19 mouse cellular contexts compared by ENCODE assay signal in the genomic region with DNA sequence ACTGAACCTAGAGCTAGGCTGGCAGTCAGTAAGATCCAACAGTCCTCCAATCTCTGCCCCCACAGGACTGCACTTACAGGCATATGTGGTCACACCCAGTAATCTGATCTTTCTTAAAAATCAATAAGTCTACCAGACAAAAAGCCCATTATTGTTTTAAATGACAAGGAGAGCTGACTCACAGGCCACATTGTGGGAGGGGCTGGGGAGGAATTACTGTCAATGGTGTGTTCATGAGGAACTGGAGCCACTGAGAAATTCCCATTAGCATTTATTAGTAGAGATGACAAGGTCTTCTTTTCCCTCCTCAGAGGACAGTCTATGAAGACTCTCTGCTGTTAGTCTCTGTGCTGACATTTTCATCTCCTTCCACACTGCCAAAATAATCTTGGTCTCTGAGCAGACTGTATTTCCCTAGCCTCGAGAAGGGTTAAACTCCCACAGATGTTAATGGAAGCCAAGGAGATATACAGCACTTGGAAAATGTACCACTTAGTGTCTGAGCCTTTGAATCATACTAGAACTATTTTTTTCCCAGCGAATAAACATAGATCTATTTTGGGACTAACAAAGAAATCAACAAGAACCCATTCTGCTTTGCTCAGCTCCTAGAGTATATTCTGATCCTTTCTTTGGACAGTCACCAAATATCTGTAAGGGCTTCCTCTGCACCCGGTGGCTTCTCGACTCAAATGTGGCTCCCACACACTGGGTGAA.
DNase-seq lines count a peak whose midpoint lies in the region; ATAC-seq and TF ChIP-seq lines count a peak whose summit lies in the region.
"Had no signal": no experiment of that assay in that cellular context is flagged by ENCODE, and none has a peak within 500 bp of the region (broad histone marks: within the 10 kb centered on the region; RNA-seq: fewer than 3 reads in every experiment).

No protein-coding gene starts in this region.

- H3K4me2 ChIP-seq in hindbrain, embryonic 15.5 days, result no peak overlapping the region
- no peak overlapping the region for H3K4me2 ChIP-seq in hindbrain, postnatal 0 days (ENCODE audit: low read depth, low read length)
- no peak overlapping the region for H3K4me2 ChIP-seq in neural tube, embryonic 14.5 days (ENCODE audit: low read depth, low read length)
- H3K4me2 ChIP-seq in midbrain, postnatal 0 days (ENCODE audit: low read depth, low read length, poor library complexity, severe bottlenecking), result no peak overlapping the region
- H3K4me2 ChIP-seq: embryonic facial prominence, embryonic 12.5 days; heart, embryonic 15.5 days; liver, embryonic 13.5 days; midbrain, embryonic 11.5 days had no signal

- H3K9ac ChIP-seq in hindbrain, embryonic 15.5 days, result no peak overlapping the region
- H3K9ac ChIP-seq in hindbrain, postnatal 0 days (replicated peaks; ENCODE audit: low read length), result no peak overlapping the region
- no peak overlapping the region for H3K9ac ChIP-seq in neural tube, embryonic 14.5 days (replicated peaks; ENCODE audit: low read depth, low read length)
- no peak overlapping the region for H3K9ac ChIP-seq in midbrain, postnatal 0 days (replicated peaks; ENCODE audit: low read length, poor library complexity, severe bottlenecking)
- H3K9ac ChIP-seq: embryonic facial prominence, embryonic 12.5 days; heart, embryonic 15.5 days; liver, embryonic 13.5 days had no signal

- no peak overlapping the region for H3K4me3 ChIP-seq in hindbrain, embryonic 15.5 days
- no peak overlapping the region for H3K4me3 ChIP-seq in hindbrain, postnatal 0 days (ENCODE audit: low read length)
- no peak overlapping the region for H3K4me3 ChIP-seq in left cerebral cortex, adult 2 months
- no peak overlapping the region for H3K4me3 ChIP-seq in neural tube, embryonic 14.5 days (ENCODE audit: low read depth, low read length)
- H3K4me3 ChIP-seq in midbrain, postnatal 0 days (ENCODE audit: low read depth, low read length), result no peak overlapping the region
- H3K4me3 ChIP-seq: embryonic facial prominence, embryonic 12.5 days; heart, embryonic 15.5 days; liver, embryonic 13.5 days had no signal

- TF ChIP-seq CTCF in hindbrain, postnatal 0 days (IDR thresholded peaks at IDR 0.05; ENCODE audit: low read depth), result no peak
- TF ChIP-seq CTCF in left cerebral cortex, adult 2 months (IDR thresholded peaks at IDR 0.05), result no peak
- no peak for TF ChIP-seq CTCF in midbrain, postnatal 0 days (IDR thresholded peaks at IDR 0.05)

- H3K27me3 ChIP-seq in hindbrain, embryonic 15.5 days, result no peaks in the 10 kb centered on the region
- no peaks in the 10 kb centered on the region for H3K27me3 ChIP-seq in hindbrain, postnatal 0 days (ENCODE audit: insufficient read depth, low read length)
- H3K27me3 ChIP-seq in neural tube, embryonic 14.5 days (ENCODE audit: control insufficient read depth, insufficient read depth, low read length), result no peaks in the 10 kb centered on the region
- no peaks in the 10 kb centered on the region for H3K27me3 ChIP-seq in midbrain, postnatal 0 days (ENCODE audit: insufficient read depth, low read length)
- H3K27me3 ChIP-seq: embryonic facial prominence, embryonic 12.5 days; heart, embryonic 15.5 days; liver, embryonic 13.5 days had no signal

- 90% methylated on average over 4 of the region's 4 CpGs for WGBS in hindbrain, embryonic 15.5 days
- WGBS in hindbrain, postnatal 0 days, result 63% methylated on average over 4 of the region's 4 CpGs
- WGBS in neural tube, embryonic 14.5 days, result 80% methylated on average over 4 of the region's 4 CpGs
- WGBS in midbrain, postnatal 0 days, result 73% methylated on average over 4 of the region's 4 CpGs

- no peak overlapping the region for H3K27ac ChIP-seq in hindbrain, embryonic 15.5 days (replicated peaks)
- H3K27ac ChIP-seq in hindbrain, postnatal 0 days, result no peak overlapping the region
- peak overlapping the region; percentile 48 for H3K27ac ChIP-seq in left cerebral cortex, adult 2 months
- H3K27ac ChIP-seq in neural tube, embryonic 14.5 days (ENCODE audit: low read depth, low read length), result no peak overlapping the region
- H3K27ac ChIP-seq in midbrain, postnatal 0 days (ENCODE audit: low read depth, low read length), result no peak overlapping the region
- H3K27ac ChIP-seq: embryonic facial prominence, embryonic 12.5 days; heart, embryonic 15.5 days; liver, embryonic 13.5 days had no signal

- peak; percentile 49 for DNase-seq in adrenal gland, adult 2 months
- DNase-seq in adrenal gland, adult 18-20 months (ENCODE audit: low spot score in 2 of 2), result no peak
- DNase-seq in hindbrain, postnatal 0 days (ENCODE audit: low spot score), result no peak
- DNase-seq in left cerebral cortex, adult 2 months (ENCODE audit: extremely low spot score in 1 of 2, low spot score in 2 of 2), result no peak
- no peak for DNase-seq in left cerebral cortex, postnatal 10 days (ENCODE audit: extremely low spot score in 1 of 2, low spot score in 2 of 2)
- no peak for DNase-seq in midbrain, postnatal 0 days (ENCODE audit: low spot score)
- DNase-seq: cerebellum, adult 11 months; cerebellum, postnatal 36 days; gastrocnemius, postnatal 14 days; layer of hippocampus, adult 9-11 months; liver, embryonic 13.5 days; retina, postnatal 1 day had no signal

- intact Hi-C loops in left cerebral cortex, adult 2 months (cut with DNase I), result no loop called here
- intact Hi-C loops in left cerebral cortex, postnatal 10 days (cut with DNase I), result no loop called here

- H3K4me1 ChIP-seq in hindbrain, embryonic 15.5 days (replicated peaks), result peaks cover 11% of the 10 kb centered on the region
- no peaks in the 10 kb centered on the region for H3K4me1 ChIP-seq in hindbrain, postnatal 0 days (ENCODE audit: insufficient read depth, low read length)
- peaks cover 6% of the 10 kb centered on the region for H3K4me1 ChIP-seq in neural tube, embryonic 14.5 days (ENCODE audit: control insufficient read depth, insufficient read depth, low read length)
- no peaks in the 10 kb centered on the region for H3K4me1 ChIP-seq in midbrain, postnatal 0 days (ENCODE audit: insufficient read depth, low read length)
- H3K4me1 ChIP-seq: embryonic facial prominence, embryonic 12.5 days; liver, embryonic 13.5 days had no signal

- H3K36me3 ChIP-seq in hindbrain, embryonic 15.5 days, result no peaks in the 10 kb centered on the region
- no peaks in the 10 kb centered on the region for H3K36me3 ChIP-seq in hindbrain, postnatal 0 days (ENCODE audit: insufficient read depth, low read length)
- H3K36me3 ChIP-seq in neural tube, embryonic 14.5 days (ENCODE audit: control insufficient read depth, insufficient read depth, low read length), result no peaks in the 10 kb centered on the region
- H3K36me3 ChIP-seq in midbrain, postnatal 0 days (ENCODE audit: insufficient read depth, low read length), result no peaks in the 10 kb centered on the region
- H3K36me3 ChIP-seq: embryonic facial prominence, embryonic 12.5 days; heart, embryonic 15.5 days; liver, embryonic 13.5 days had no signal

- H3K9me3 ChIP-seq in hindbrain, embryonic 15.5 days, result no peaks in the 10 kb centered on the region
- H3K9me3 ChIP-seq in hindbrain, postnatal 0 days (ENCODE audit: low read length), result no peaks in the 10 kb centered on the region
- no peaks in the 10 kb centered on the region for H3K9me3 ChIP-seq in neural tube, embryonic 14.5 days (ENCODE audit: control insufficient read depth, low read length)
- H3K9me3 ChIP-seq in midbrain, postnatal 0 days (ENCODE audit: low read length), result no peaks in the 10 kb centered on the region
- H3K9me3 ChIP-seq: embryonic facial prominence, embryonic 12.5 days; heart, embryonic 15.5 days; liver, embryonic 13.5 days had no signal

- peak; percentile 35; the same call in 1 of the 2 replicates for ATAC-seq in hindbrain, embryonic 15.5 days (ENCODE audit: low FRiP score, low read depth)
- ATAC-seq in hindbrain, postnatal 0 days, result no peak
- peak; percentile 44; the same call in 1 of the 2 replicates for ATAC-seq in neural tube, embryonic 14.5 days (ENCODE audit: low read depth)
- no peak for ATAC-seq in midbrain, postnatal 0 days (ENCODE audit: low FRiP score)
- ATAC-seq: forebrain, embryonic 14.5 days; hindbrain, embryonic 16.5 days had no signal

Comparison
In these comparisons a context has a peak if more than half of its experiments do, and no peak if none do; other contexts are left out.
1. ATAC-seq: peak in hindbrain, embryonic 15.5 days (single experiment) and neural tube, embryonic 14.5 days (single experiment); none in hindbrain, postnatal 0 days (single experiment) and midbrain, postnatal 0 days (single experiment).